Mouse (Mus musculus) embryonic facial prominence, embryonic 13.5 days (tissue): ENCODE measurements at regions not wholly inside any gene's neighbourhood (a gene's known extent, or its start where the extent isn't known, plus 50 kb on each side); places are given as distances from the start of the nearest gene placed in this dataset.

Source experiments
- ATAC-seq: fragments of 200-750 bp; cut with Nextera tagmentation; 2 replicates; pipeline ENCODE4 v1.8.0; 2017; ENCODE audit warnings: low read depth; ENCODE audit not compliant: insufficient number of reproducible peaks, insufficient read depth, low FRiP score, low TSS enrichment
- H3K27ac ChIP-seq: fragments of 300-500 bp; sonication (generic); 2 replicates; pipeline ENCODE4 v1.5.1; 2015; ENCODE audit warnings: moderate library complexity, mild to moderate bottlenecking, inconsistent platforms
- H3K27me3 ChIP-seq: fragments of 300-500 bp; sonication (generic); 2 replicates; pipeline ENCODE4 v1.6.1; 2015; ENCODE audit warnings: mild to moderate bottlenecking, inconsistent platforms
- H3K36me3 ChIP-seq: fragments of 300-500 bp; sonication (generic); 2 replicates; pipeline ENCODE4 v1.6.1; 2015; ENCODE audit warnings: mild to moderate bottlenecking, inconsistent platforms
- H3K4me1 ChIP-seq: fragments of 300-500 bp; sonication (generic); 2 replicates; pipeline ENCODE4 v1.6.1; 2015; ENCODE audit warnings: inconsistent platforms
- H3K4me2 ChIP-seq: fragments of 300-500 bp; sonication (generic); 2 replicates; pipeline ENCODE4 v1.6.1; 2015; ENCODE audit warnings: moderate library complexity, mild to moderate bottlenecking, inconsistent platforms
- H3K4me3 ChIP-seq: fragments of 300-500 bp; sonication (generic); 2 replicates; pipeline ENCODE4 v1.5.1; 2015; ENCODE audit warnings: mild to moderate bottlenecking, inconsistent platforms
- H3K9ac ChIP-seq: fragments of 300-500 bp; sonication (generic); 2 replicates; pipeline ENCODE4 v1.6.1; 2015; ENCODE audit warnings: mild to moderate bottlenecking, inconsistent platforms
- H3K9me3 ChIP-seq: fragments of 300-500 bp; sonication (generic); 2 replicates; pipeline ENCODE4 v1.6.1; 2016; ENCODE audit warnings: inconsistent platforms
- WGBS: fragments of 180-500 bp; shearing (Covaris S2); methylation state at CpG from one replicate; pipeline ENCODE4 v1.1.7; 2015; ENCODE audit warnings: mixed read lengths; 5-methylcytosine and 5-hydroxymethylcytosine counted together

- H3K4me3 ChIP-seq, result no peak overlapping the region
These were observed 440.7 kb upstream of the Slit2 start for GRCm38 (mm10) chr5:47542248-47542647.

GRCm38 (mm10) chr5:47556717-47557116 is 426.2 kb upstream of the Slit2 start:
- no peak for ATAC-seq
- Histone ChIP-seq H3K9me3 (no peaks in the 10 kb centered on the region), H3K4me3 (no peak overlapping the region), H3K9ac (no peak overlapping the region), H3K36me3 (no peaks in the 10 kb centered on the region), H3K4me2 (no peak overlapping the region), H3K4me1 (no peaks in the 10 kb centered on the region), H3K27me3 (no peaks in the 10 kb centered on the region), H3K27ac (no peak overlapping the region)
- WGBS, result 71% methylated on average over 1 of the region's 1 CpGs

More at GRCm38 (mm10) chr5:47542248-47542647, 440.7 kb upstream of the Slit2 start:
- Histone ChIP-seq H3K4me1 (no peaks in the 10 kb centered on the region), H3K4me2 (no peak overlapping the region), H3K27me3 (no peaks in the 10 kb centered on the region), H3K9ac (no peak overlapping the region), H3K27ac (no peak overlapping the region), H3K9me3 (no peaks in the 10 kb centered on the region), H3K36me3 (no peaks in the 10 kb centered on the region)
- WGBS, result 76% methylated on average over 1 of the region's 1 CpGs
- ATAC-seq, result no peak

GRCm38 (mm10) chr5:47557152-47557800 is 425.7 kb upstream of the Slit2 start:
- WGBS, result 57% methylated on average over 8 of the region's 8 CpGs
- Histone ChIP-seq H3K9ac (no peak overlapping the region), H3K27me3 (no peaks in the 10 kb centered on the region), H3K4me1 (no peaks in the 10 kb centered on the region), H3K27ac (no peak overlapping the region), H3K4me3 (no peak overlapping the region), H3K9me3 (no peaks in the 10 kb centered on the region), H3K4me2 (no peak overlapping the region), H3K36me3 (no peaks in the 10 kb centered on the region)
- ATAC-seq, result no peak
